Mouse (Mus musculus): ENCODE measurements around the gene Tet3.

- TF ChIP-seq POLR2A (IDR thresholded peaks at IDR 0.05; ENCODE audit: insufficient read depth, low read length) (no peak), CTCF (IDR thresholded peaks at IDR 0.05; ENCODE audit: low read depth, low read length) (no peak)
These were observed 132.5 kb downstream of the Tet3 start for GRCm38 (mm10) chr6:83326394-83326736.

Measured in ES-Bruce4 (cell line).